Mouse (Mus musculus) ES-Bruce4 (cell line): Measurements from ENCODE around the gene Tox2.

ENCODE experiments used
- CTCF ChIP-seq: IDR thresholded peaks from one replicate; pipeline ENCODE4 v1.8.1; 2011; ENCODE audit warnings: low read depth, low read length
- EP300 ChIP-seq: IDR thresholded peaks from 2 replicates; pipeline ENCODE4 v1.6.1; 2011; ENCODE audit warnings: low read depth, low read length; ENCODE audit not compliant: insufficient read depth
- POLR2A ChIP-seq: IDR thresholded peaks from one replicate; pipeline ENCODE4 v1.8.1; 2011; ENCODE audit warnings: low read length; ENCODE audit not compliant: insufficient read depth

DNA sequence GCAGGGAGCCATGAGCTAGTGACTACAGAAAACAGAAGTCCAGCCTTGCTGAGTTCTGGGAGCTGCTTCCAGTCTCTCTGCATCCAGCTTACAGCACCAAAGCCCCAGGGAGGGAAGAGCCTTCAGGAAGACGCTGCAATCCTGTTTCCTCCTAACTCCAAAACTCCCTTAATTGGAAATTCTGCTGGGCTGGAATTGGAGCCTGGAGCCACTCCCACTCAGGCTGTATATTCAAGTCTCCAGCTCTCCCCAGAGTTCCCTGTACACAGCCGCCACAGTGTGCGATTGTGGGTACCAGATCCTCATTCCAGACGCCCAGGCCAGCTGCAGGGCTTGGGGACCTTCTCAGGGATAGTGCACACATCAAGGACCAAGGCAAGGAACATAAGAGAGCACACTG lies 167.2 kb downstream of the Tox2 start:
- TF ChIP-seq CTCF: no peak
- TF ChIP-seq POLR2A: no peak
- no peak for TF ChIP-seq EP300
